Mouse (Mus musculus): Measurements from ENCODE around the gene Ptges2.

Ptges2 gene

DNA sequence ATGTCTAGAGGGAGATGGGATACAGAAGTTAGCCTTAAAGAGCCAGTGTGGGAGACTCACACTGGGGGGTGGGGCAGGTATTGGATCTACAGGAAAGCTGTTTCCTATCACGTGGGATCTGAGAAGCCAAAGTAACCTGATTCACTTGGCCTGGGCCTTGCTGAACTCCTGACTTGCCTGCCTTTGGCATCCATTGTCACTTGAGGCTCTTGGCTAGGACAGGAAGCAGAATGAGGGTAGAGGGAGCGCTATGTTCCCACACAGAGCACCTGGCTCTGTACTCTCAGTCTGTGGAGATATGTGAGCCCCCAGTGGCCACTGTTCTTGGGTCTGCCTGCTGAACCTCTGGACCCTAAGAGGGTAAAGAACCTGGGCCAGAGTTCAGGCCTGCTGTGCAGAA lies 20.9 kb downstream of the Ptges2 start:
- DNase-seq, result no peak

DNA sequence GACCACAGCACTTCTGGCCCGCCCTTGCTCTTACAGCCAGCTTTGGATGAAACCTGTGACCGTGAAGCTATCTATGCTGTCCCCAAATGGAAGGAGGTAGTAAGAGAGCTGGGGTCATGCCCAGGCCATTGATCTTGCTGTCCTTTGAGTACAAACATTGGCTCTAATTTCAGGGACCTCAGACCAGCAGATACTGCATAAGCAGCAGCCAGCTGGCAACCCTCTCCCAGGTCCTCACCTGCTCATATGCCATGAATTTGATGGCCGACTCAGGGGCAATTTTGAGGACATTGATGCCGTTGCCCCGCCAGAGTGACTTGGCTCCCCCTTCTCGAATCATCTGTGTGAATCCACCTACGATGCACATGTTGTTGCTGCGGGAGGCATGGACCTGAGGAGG lies 21.8 kb downstream of the Ptges2 start:
- DNase-seq, result no peak

- no peak for DNase-seq
Observed at GRCm38 (mm10) chr2:32418430-32419151, 22.9 kb downstream of the Ptges2 start.

DNA sequence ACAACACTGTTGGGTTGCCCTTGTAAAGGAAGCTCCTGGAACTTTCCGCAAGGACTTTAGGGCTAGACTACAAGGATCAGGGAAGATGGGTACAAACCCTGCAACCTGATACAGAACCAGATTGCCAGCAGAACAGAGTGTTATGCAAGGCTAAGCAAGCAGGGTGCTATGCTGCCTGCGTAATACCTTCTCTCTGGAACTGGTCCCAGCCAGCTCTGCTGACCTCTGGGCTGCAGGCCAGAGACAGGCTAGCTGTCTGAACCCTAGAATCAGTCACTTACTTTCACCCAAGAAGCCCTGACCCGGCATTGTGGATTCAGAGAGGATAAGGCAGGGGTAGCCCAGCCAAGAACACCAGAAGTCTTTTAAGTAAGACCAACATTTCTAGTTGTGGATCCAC lies 23.7 kb downstream of the Ptges2 start:
- DNase-seq, result peak; percentile 82

GRCm38 (mm10) chr2:32420066-32420608 lies 24.4 kb downstream of the Ptges2 start:
- no peak for DNase-seq

- no peak for DNase-seq
Observed at GRCm38 (mm10) chr2:32420647-32421046, 25.0 kb downstream of the Ptges2 start.

- no peak for DNase-seq
Observed at GRCm38 (mm10) chr2:32421851-32422251, 26.2 kb downstream of the Ptges2 start.

GRCm38 (mm10) chr2:32423481-32424331 lies 28.0 kb downstream of the Ptges2 start:
- DNase-seq, result peak; percentile 69

- no peak for DNase-seq
Observed at GRCm38 (mm10) chr2:32424796-32425195, 29.1 kb downstream of the Ptges2 start.

DNA sequence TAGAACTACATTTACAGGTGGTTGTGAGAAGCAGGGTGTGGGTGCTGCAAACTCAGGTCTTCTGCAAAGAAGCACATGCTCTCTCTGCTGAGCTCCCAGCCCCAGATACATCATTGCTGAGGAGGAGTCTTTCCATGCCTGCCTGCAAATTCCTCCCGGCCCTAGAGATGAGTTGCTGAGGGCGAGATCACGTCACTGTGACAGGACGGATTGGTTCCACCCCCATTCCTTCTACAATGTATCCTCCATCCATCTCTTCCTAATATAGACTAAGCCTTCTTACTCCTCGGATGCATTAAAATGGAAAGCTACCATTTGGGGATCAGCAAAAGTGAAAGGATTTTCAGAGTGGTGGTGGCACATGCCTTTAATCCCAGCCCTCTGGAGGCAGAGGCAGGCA lies 29.9 kb downstream of the Ptges2 start:
- DNase-seq, result no peak

DNA sequence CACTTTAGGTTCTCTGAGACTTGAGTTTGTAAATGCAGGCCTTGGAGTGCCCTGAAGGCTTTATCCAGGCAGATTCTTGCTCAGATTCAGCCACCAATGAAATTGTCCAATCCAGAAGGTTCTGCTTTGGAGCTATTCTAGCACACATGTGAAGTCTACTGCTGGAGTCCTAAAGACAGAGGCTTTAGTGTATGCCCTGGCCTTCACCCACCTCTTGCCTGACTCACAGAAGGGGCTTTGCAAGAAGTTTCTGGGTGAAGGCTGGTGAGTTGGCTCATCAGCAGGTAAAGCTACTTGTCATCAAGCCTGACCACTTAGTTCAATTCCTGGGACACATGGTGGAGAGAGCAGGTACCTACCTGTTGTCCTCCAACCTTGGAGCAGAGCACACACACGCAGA lies 30.4 kb downstream of the Ptges2 start:
- no peak for DNase-seq

GRCm38 (mm10) chr2:32427720-32428119 lies 32.0 kb downstream of the Ptges2 start:
- no peak for DNase-seq

GRCm38 (mm10) chr2:32428262-32428722 lies 32.6 kb downstream of the Ptges2 start:
- DNase-seq, result no peak

DNA sequence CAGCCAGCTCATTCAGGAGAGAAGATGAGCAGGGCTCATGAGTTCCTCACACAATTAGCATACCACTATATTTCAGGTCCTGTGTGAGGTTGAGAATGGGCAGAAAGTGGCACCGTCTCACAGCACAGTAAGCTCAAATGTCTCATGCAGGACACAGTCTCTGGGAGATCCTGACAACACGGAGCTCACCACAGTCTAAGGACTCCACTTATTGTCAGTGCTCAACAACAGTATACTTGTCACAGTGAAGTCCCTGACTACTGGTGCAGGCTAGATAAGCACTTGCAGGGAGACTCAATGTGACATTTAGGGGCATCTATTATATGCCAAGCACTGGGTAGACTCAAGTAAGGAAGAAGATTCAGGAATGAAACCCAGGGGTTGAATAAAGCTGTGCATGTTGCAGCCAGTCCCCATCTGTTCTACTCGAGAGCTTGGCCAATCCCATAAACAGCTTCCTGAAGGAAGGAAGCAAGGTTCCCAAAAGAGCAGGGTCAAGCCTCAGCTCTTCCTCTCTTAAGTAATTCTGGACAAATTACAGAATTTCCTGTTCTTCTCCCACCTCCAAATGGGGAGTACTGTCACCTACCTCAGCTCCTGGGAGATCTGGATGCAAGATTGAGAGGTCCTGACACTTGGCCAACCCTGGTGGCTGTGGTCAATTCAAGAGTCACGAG lies 33.7 kb downstream of the Ptges2 start:
- DNase-seq, result no peak

GRCm38 (mm10) chr2:32430701-32431676 lies 35.3 kb downstream of the Ptges2 start:
- peak; percentile 96 for DNase-seq

GRCm38 (mm10) chr2:32436686-32437372 lies 41.1 kb downstream of the Ptges2 start:
- no peak for DNase-seq

DNA sequence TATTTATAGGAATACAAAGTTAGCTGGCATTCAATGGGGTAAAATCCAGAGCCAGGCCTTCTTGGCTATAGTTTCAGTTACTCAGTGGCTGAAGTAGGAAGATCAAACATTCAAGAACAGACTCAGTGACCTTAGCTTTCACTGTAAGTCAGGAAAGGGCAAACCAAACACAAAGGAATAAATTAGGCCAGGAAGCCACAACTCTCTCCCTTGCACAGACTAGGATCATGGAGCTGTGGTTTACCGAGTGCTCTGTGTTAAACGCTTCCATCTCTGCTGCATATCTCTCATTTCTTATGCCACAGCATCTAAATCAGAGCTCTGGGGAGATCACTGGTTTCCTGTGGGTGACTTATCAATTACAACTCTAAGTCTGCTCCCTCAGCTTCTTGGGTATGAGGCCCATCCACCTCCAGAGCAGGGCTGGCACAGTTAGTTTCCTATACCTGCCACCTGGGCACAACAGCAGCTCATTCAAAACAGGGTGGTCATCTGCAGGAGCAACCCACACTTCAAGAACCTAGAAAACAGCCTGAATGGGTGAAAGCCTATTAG lies 42.0 kb downstream of the Ptges2 start:
- DNase-seq, result no peak

GRCm38 (mm10) chr2:32438733-32439132 lies 43.0 kb downstream of the Ptges2 start:
- DNase-seq, result no peak

DNA sequence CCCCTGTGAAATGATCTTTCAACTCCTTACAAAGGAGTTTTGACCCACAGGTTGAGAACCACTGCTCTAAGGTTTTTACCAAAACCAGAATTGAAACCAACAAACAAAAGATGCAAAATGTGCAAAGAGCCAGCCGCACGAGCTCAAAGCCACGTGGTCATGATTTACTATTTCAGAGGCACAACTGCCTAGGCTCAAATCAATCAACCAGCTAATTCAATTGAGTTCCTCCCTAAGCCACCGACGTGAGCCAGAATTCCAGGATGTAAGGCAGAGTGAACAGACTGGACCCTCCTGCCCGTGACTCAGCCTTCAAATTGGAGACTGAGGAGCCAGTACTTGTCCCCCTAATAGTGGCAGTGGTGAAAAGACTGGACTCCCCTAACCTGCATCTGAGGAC lies 43.5 kb downstream of the Ptges2 start:
- DNase-seq, result no peak

DNA sequence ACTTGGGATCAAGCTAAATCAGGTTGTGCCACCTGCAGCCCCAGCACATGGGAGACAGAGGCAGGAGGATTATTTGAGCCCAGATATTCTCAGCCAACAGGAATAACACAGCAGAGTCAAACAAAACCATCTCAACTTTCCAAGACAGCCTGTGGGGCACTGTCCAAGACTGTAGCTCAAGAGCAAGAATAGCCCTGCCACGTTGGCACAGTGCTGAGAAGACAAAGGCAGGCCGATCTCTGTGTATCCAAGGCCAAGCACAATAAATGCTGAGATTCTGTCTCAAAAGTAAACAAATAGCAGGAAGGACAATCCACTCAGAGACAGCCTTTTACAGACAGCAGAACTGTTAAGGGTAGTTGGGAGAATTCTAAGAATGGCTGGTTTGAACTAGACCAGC lies 44.5 kb downstream of the Ptges2 start:
- no peak for DNase-seq

- no peak for DNase-seq
Observed at GRCm38 (mm10) chr2:32440632-32441031, 44.9 kb downstream of the Ptges2 start.
